ENCODE assay signal across 33 mouse cellular contexts in genomic region chr3:146601205-146601604, GRCm38 (mm10). TPM values are rescaled to one million over a fixed set of nuclear protein-coding genes. Genes with fewer than 3 reads are reported as not detected.
DNase-seq lines count a peak whose midpoint lies in the region; ATAC-seq and TF ChIP-seq lines count a peak whose summit lies in the region.
"Had no signal": no experiment of that assay in that cellular context is flagged by ENCODE, and none has a peak within 500 bp of the region (broad histone marks: within the 10 kb centered on the region; RNA-seq: fewer than 3 reads in every experiment).

No protein-coding gene starts in this region.

- H3K9ac ChIP-seq in heart, embryonic 13.5 days = no peak overlapping the region
- H3K9ac ChIP-seq in liver, embryonic 14.5 days (replicated peaks) = no peak overlapping the region
- H3K9ac ChIP-seq in forebrain, embryonic 11.5 days (ENCODE audit: low read length) = no peak overlapping the region
- H3K9ac ChIP-seq: forebrain, embryonic 13.5 days; neural tube, embryonic 12.5 days had no signal

- no peaks in the 10 kb centered on the region for H3K27me3 ChIP-seq in heart, embryonic 13.5 days (replicated peaks)
- H3K27me3 ChIP-seq in G1E (ENCODE audit: insufficient read depth, low read length) = peaks cover 12% of the 10 kb centered on the region
- H3K27me3 ChIP-seq in liver, embryonic 14.5 days (ENCODE audit: control insufficient read depth, insufficient read depth, low read length) = no peaks in the 10 kb centered on the region
- H3K27me3 ChIP-seq in forebrain, embryonic 11.5 days (ENCODE audit: control insufficient read depth, insufficient read depth, low read length) = no peaks in the 10 kb centered on the region
- H3K27me3 ChIP-seq: CH12.LX; forebrain, embryonic 13.5 days; neural tube, embryonic 12.5 days had no signal

- intact Hi-C loops in heart, postnatal 25 days (cut with DNase I) = no loop called here
- intact Hi-C loops in left cerebral cortex, postnatal 4 days (cut with DNase I) = no loop called here

- peak; percentile 70 for TF ChIP-seq EP300 in liver, embryonic 14.5 days (IDR thresholded peaks at IDR 0.05; ENCODE audit: low read depth)

- no peak for TF ChIP-seq CTCF in G1E (IDR thresholded peaks at IDR 0.05; ENCODE audit: low read depth, low read length)
- no peak for TF ChIP-seq CTCF in liver, embryonic 14.5 days (IDR thresholded peaks at IDR 0.05; ENCODE audit: low read depth)

- no peak for DNase-seq in heart, postnatal 25 days (ENCODE audit: low spot score)
- peak; percentile 24 for DNase-seq in G1E (ENCODE audit: low spot score)
- peak; percentile 15 for DNase-seq in c-Kit-positive CD71-positive TER-119-negative erythroid progenitor cells, embryonic 14.5 days (ENCODE audit: low read depth)
- DNase-seq in liver, embryonic 14.5 days (ENCODE audit: low read depth in 3 of 3, low spot score in 3 of 3) = peak; percentile 13 to 22 (median 17)
- no peak for DNase-seq in left cerebral cortex, postnatal 4 days
- no peak for DNase-seq in adrenal gland, postnatal 14 days
- no peak for DNase-seq in forebrain, embryonic 11.5 days (ENCODE audit: low spot score)
- DNase-seq: adrenal gland, postnatal 25 days; cerebellum, adult 11-12 months; cerebellum, postnatal 10 days; gastrocnemius, adult 2 months; kidney, adult 9 months; kidney, postnatal 25 days; lung, adult 2 months; lung, postnatal 14 days; midbrain, embryonic 14.5 days; retina, postnatal 1 day had no signal

- H3K4me2 ChIP-seq in heart, embryonic 13.5 days = peak overlapping the region; percentile 17; the same call in 1 of the 2 replicates
- no peak overlapping the region for H3K4me2 ChIP-seq in liver, embryonic 14.5 days (ENCODE audit: low read depth)
- no peak overlapping the region for H3K4me2 ChIP-seq in forebrain, embryonic 11.5 days (ENCODE audit: low read depth, low read length, severe bottlenecking)
- H3K4me2 ChIP-seq: forebrain, embryonic 13.5 days; neural tube, embryonic 12.5 days had no signal

- WGBS in heart, embryonic 13.5 days = 26% methylated on average over 2 of the region's 2 CpGs
- WGBS in liver, embryonic 14.5 days (ENCODE audit: insufficient replicate concordance) = 61% methylated on average over 2 of the region's 2 CpGs
- 91% methylated on average over 2 of the region's 2 CpGs for WGBS in forebrain, embryonic 11.5 days

- H3K36me3 ChIP-seq in heart, embryonic 13.5 days = no peaks in the 10 kb centered on the region
- no peaks in the 10 kb centered on the region for H3K36me3 ChIP-seq in G1E (replicated peaks)
- H3K36me3 ChIP-seq in liver, embryonic 14.5 days (replicated peaks; ENCODE audit: control insufficient read depth, insufficient read depth, low read depth) = no peaks in the 10 kb centered on the region
- no peaks in the 10 kb centered on the region for H3K36me3 ChIP-seq in forebrain, embryonic 11.5 days (ENCODE audit: control insufficient read depth, insufficient read depth, low read length)
- H3K36me3 ChIP-seq: neural tube, embryonic 12.5 days had no signal

- peaks cover 48% of the 10 kb centered on the region for H3K4me1 ChIP-seq in heart, embryonic 13.5 days
- peaks cover 34% of the 10 kb centered on the region for H3K4me1 ChIP-seq in G1E (ENCODE audit: insufficient read depth, low read depth, low read length)
- peaks cover 3 to 10% of the 10 kb centered on the region in 2 experiments; a peak in 3 of 4 replicates for H3K4me1 ChIP-seq in liver, embryonic 14.5 days (replicated peaks; ENCODE audit: control insufficient read depth in 2 of 2, insufficient read depth in 2 of 2, low read length in 1 of 2)
- no peaks in the 10 kb centered on the region for H3K4me1 ChIP-seq in forebrain, embryonic 11.5 days (replicated peaks; ENCODE audit: control insufficient read depth, insufficient read depth, low read length)
- H3K4me1 ChIP-seq: forebrain, embryonic 13.5 days; neural tube, embryonic 12.5 days had no signal

- 0 out of 2 replicates have a peak, but pooled peaks have one; percentile 29 for ATAC-seq in heart, embryonic 13.5 days (ENCODE audit: extremely low read depth, insufficient number of reproducible peaks, low FRiP score, low TSS enrichment)
- ATAC-seq in G1E (ENCODE audit: extremely low read depth, insufficient number of reproducible peaks, low FRiP score, poor library complexity, severe bottlenecking) = peak; percentile 80
- peak; percentile 77 for ATAC-seq in liver, embryonic 14.5 days (ENCODE audit: insufficient read depth)
- no peak for ATAC-seq in forebrain, embryonic 11.5 days (replicated peaks; ENCODE audit: low FRiP score)
- ATAC-seq: forebrain, embryonic 13.5 days; hindbrain, embryonic 16.5 days; intestine, embryonic 16.5 days had no signal

- no peak overlapping the region for H3K4me3 ChIP-seq in heart, embryonic 13.5 days
- no peak overlapping the region; the same call in 1 of the 2 replicates for H3K4me3 ChIP-seq in G1E (ENCODE audit: low read depth, low read length)
- no peak overlapping the region for H3K4me3 ChIP-seq in liver, embryonic 14.5 days (ENCODE audit: insufficient read depth in 1 of 2, low read depth in 2 of 2, low read length in 2 of 2)
- H3K4me3 ChIP-seq in forebrain, embryonic 11.5 days (ENCODE audit: low read depth, low read length) = no peak overlapping the region
- H3K4me3 ChIP-seq: forebrain, embryonic 13.5 days; gastrocnemius, adult 2 months; layer of hippocampus, adult 2 months; neural tube, embryonic 12.5 days had no signal

- peak overlapping the region; percentile 74 for H3K27ac ChIP-seq in heart, embryonic 13.5 days (replicated peaks)
- H3K27ac ChIP-seq in liver, embryonic 14.5 days = no peak overlapping the region
- H3K27ac ChIP-seq in forebrain, embryonic 11.5 days (ENCODE audit: low read depth, low read length) = no peak overlapping the region
- H3K27ac ChIP-seq: forebrain, embryonic 13.5 days; gastrocnemius, adult 2 months; layer of hippocampus, adult 2 months; neural tube, embryonic 12.5 days had no signal

- H3K9me3 ChIP-seq in heart, embryonic 13.5 days = no peaks in the 10 kb centered on the region
- H3K9me3 ChIP-seq in G1E (replicated peaks) = no peaks in the 10 kb centered on the region
- H3K9me3 ChIP-seq in liver, embryonic 14.5 days (ENCODE audit: control insufficient read depth, low read length) = no peaks in the 10 kb centered on the region
- H3K9me3 ChIP-seq in forebrain, embryonic 11.5 days (ENCODE audit: control insufficient read depth, low read length) = no peaks in the 10 kb centered on the region
- H3K9me3 ChIP-seq: forebrain, embryonic 13.5 days; neural tube, embryonic 12.5 days had no signal

RNA-seq across cellular contexts. Expression of gene Dnase2b, which starts 14.2 kb away (rescaled TPM):
- polyA plus RNA-seq in heart, embryonic 13.5 days (2015; fragmentation: Nextera tagmentation; extraction: Ambion mirVana) = not detected in 2 replicates
- total RNA-seq in heart, postnatal 25 days (2021) = not detected
- total RNA-seq in G1E (2014; fragmentation: Nextera tagmentation) (not detected in 2 replicates), G1E (2017) (1.4 and 1.6 TPM in 2 replicates)
- polyA plus RNA-seq in G1E (2012) = not detected in 2 replicates
- 0.45 and 0.52 TPM in 2 replicates for polyA plus RNA-seq in liver, embryonic 14.5 days (2012; rRNA removed)
- 1.4 TPM in 2 replicates for polyA plus RNA-seq in liver, embryonic 14.5 days (2014; fragmentation: Nextera tagmentation; extraction: Ambion mirVana)
- not detected for total RNA-seq in left cerebral cortex, postnatal 4 days (2021)
- 1.3 TPM in 1 of 2 replicates, not detected in the other for total RNA-seq in adrenal gland, postnatal 14 days (2021)
- polyA plus RNA-seq in forebrain, embryonic 11.5 days (2014; fragmentation: Nextera tagmentation; extraction: Ambion mirVana) = not detected in 2 replicates
- total RNA-seq: adrenal gland, postnatal 25 days; CH12.LX; hematopoietic stem cell, adult 5-6 weeks; layer of hippocampus, adult 2 months; layer of hippocampus, postnatal 25 days had no signal
- polyA plus RNA-seq: embryonic facial prominence, embryonic 11.5 days; forebrain, embryonic 13.5 days; frontal cortex, adult 2 months; hindbrain, embryonic 16.5 days; limb, embryonic 11.5 days; midbrain, embryonic 14.5 days; neural tube, embryonic 12.5 days; spleen, adult 2 months; testis, adult 2 months; urinary bladder, adult 2 months had no signal

RNA-seq across cellular contexts. Expression of gene Uox, which starts 31.0 kb away (rescaled TPM):
- 0.05 and 0.24 TPM in 2 replicates for polyA plus RNA-seq in heart, embryonic 13.5 days (2015; fragmentation: Nextera tagmentation; extraction: Ambion mirVana)
- total RNA-seq in heart, postnatal 25 days (2021) = not detected
- total RNA-seq in G1E (2014; fragmentation: Nextera tagmentation) (not detected in 2 replicates), G1E (2017) (0.22 TPM in 1 of 2 replicates, not detected in the other)
- polyA plus RNA-seq in G1E (2012) = not detected in 2 replicates
- polyA plus RNA-seq in liver, embryonic 14.5 days (2012; rRNA removed) = 2.5 and 4.3 TPM in 2 replicates
- 6.4 and 7.1 TPM in 2 replicates for polyA plus RNA-seq in liver, embryonic 14.5 days (2014; fragmentation: Nextera tagmentation; extraction: Ambion mirVana)
- total RNA-seq in left cerebral cortex, postnatal 4 days (2021) = under 1 TPM; 0.18 to 0.38 TPM
- 4.5 and 109 TPM in 2 replicates for total RNA-seq in adrenal gland, postnatal 14 days (2021)
- polyA plus RNA-seq in forebrain, embryonic 11.5 days (2014; fragmentation: Nextera tagmentation; extraction: Ambion mirVana) = not detected in 2 replicates
- total RNA-seq: adrenal gland, postnatal 25 days; CH12.LX; gastrocnemius, adult 2 months; hematopoietic stem cell, adult 5-6 weeks; layer of hippocampus, postnatal 25 days; megakaryocyte, adult 5-6 weeks had no signal
- polyA plus RNA-seq: embryonic facial prominence, embryonic 11.5 days; forebrain, embryonic 13.5 days; hindbrain, embryonic 16.5 days; limb, embryonic 11.5 days; midbrain, embryonic 14.5 days; neural tube, embryonic 12.5 days; spleen, adult 2 months; urinary bladder, adult 2 months had no signal

RNA-seq across cellular contexts. Expression of gene 4930503B20Rik, which starts 49.9 kb away (rescaled TPM):
- polyA plus RNA-seq in heart, embryonic 13.5 days (2015; fragmentation: Nextera tagmentation; extraction: Ambion mirVana) = not detected in 2 replicates
- not detected for total RNA-seq in heart, postnatal 25 days (2021)
- not detected in 2 replicates for total RNA-seq in G1E (2014; fragmentation: Nextera tagmentation)
- 0.44 and 0.52 TPM in 2 replicates for total RNA-seq in G1E (2017)
- not detected in 2 replicates for polyA plus RNA-seq in G1E (2012)
- polyA plus RNA-seq in liver, embryonic 14.5 days (2012; rRNA removed) = not detected in 2 replicates
- not detected in 2 replicates for polyA plus RNA-seq in liver, embryonic 14.5 days (2014; fragmentation: Nextera tagmentation; extraction: Ambion mirVana)
- total RNA-seq in left cerebral cortex, postnatal 4 days (2021) = under 1 TPM in 1 of 2 experiments, not detected in 1; 0.20 TPM
- total RNA-seq in adrenal gland, postnatal 14 days (2021) = not detected in 2 replicates
- not detected in 2 replicates for polyA plus RNA-seq in forebrain, embryonic 11.5 days (2014; fragmentation: Nextera tagmentation; extraction: Ambion mirVana)
- total RNA-seq: CH12.LX; gastrocnemius, adult 2 months; hematopoietic stem cell, adult 5-6 weeks; layer of hippocampus, adult 2 months; layer of hippocampus, postnatal 25 days had no signal
- polyA plus RNA-seq: embryonic facial prominence, embryonic 11.5 days; forebrain, embryonic 13.5 days; frontal cortex, adult 2 months; hindbrain, embryonic 16.5 days; intestine, embryonic 16.5 days; limb, embryonic 11.5 days; lung, adult 2 months; midbrain, embryonic 14.5 days; neural tube, embryonic 12.5 days; spleen, adult 2 months had no signal

Comparison
In these comparisons a context has a peak if more than half of its experiments do, and no peak if none do; other contexts are left out.
1. DNase-seq: peak in G1E (single experiment), c-Kit-positive CD71-positive TER-119-negative erythroid progenitor cells, embryonic 14.5 days (single experiment) and liver, embryonic 14.5 days (3 of 3); none in heart, postnatal 25 days (single experiment), left cerebral cortex, postnatal 4 days (single experiment), adrenal gland, postnatal 14 days (single experiment) and forebrain, embryonic 11.5 days (single experiment).